Mouse (Mus musculus): ENCODE data around the gene Grb2. TPM values are rescaled to one million over a fixed set of nuclear protein-coding genes. Genes with fewer than 3 reads are reported as not detected.
"Not testable (repeated sequence)": the region's sequence is repeated elsewhere in the genome, so short reads cannot be mapped to it uniquely, and the experiment has no call there.

Grb2 gene
- polyA plus RNA-seq, 2 experiments from 2014 or later = 28.3 to 34.4 TPM

GRCm38 (mm10) chr11:115684877-115685276, 23.5 kb downstream of the Grb2 start:
- ATAC-seq = no peak

- no peak for ATAC-seq
Measured at GRCm38 (mm10) chr11:115683326-115683725, 25.1 kb downstream of the Grb2 start.

GRCm38 (mm10) chr11:115682411-115682810, 26.0 kb downstream of the Grb2 start:
- no peak for ATAC-seq

GRCm38 (mm10) chr11:115679554-115680238, 28.7 kb downstream of the Grb2 start:
- ATAC-seq = no peak

GRCm38 (mm10) chr11:115678861-115679260, 29.5 kb downstream of the Grb2 start:
- no peak for ATAC-seq

GRCm38 (mm10) chr11:115677511-115677910, 30.9 kb downstream of the Grb2 start:
- ATAC-seq = no peak

GRCm38 (mm10) chr11:115676738-115677137, 31.7 kb downstream of the Grb2 start:
- ATAC-seq = no peak

GRCm38 (mm10) chr11:115674235-115674865, 34.0 kb downstream of the Grb2 start:
- ATAC-seq = no peak

- no peak for ATAC-seq
Measured at GRCm38 (mm10) chr11:115673471-115674234, 34.7 kb downstream of the Grb2 start.

GRCm38 (mm10) chr11:115672226-115672987, 36.0 kb downstream of the Grb2 start:
- no peak for ATAC-seq

GRCm38 (mm10) chr11:115670451-115671050, 37.8 kb downstream of the Grb2 start:
- no peak for ATAC-seq

GRCm38 (mm10) chr11:115663676-115664335, 44.6 kb downstream of the Grb2 start:
- ATAC-seq = no peak

- no peak for ATAC-seq
Measured at GRCm38 (mm10) chr11:115660376-115660775, 48.0 kb downstream of the Grb2 start.

GRCm38 (mm10) chr11:115658521-115658920, 49.9 kb downstream of the Grb2 start:
- no peak for ATAC-seq

- ATAC-seq = no peak
Measured at GRCm38 (mm10) chr11:115654128-115654527, 54.3 kb downstream of the Grb2 start.

GRCm38 (mm10) chr11:115653194-115653593, 55.2 kb downstream of the Grb2 start:
- ATAC-seq = no peak

GRCm38 (mm10) chr11:115651680-115652079, 56.7 kb downstream of the Grb2 start:
- no peak for ATAC-seq

GRCm38 (mm10) chr11:115649706-115650105, 58.7 kb downstream of the Grb2 start:
- no peak for ATAC-seq

GRCm38 (mm10) chr11:115647459-115647858, 60.9 kb downstream of the Grb2 start:
- peak; percentile 32 for ATAC-seq

- peak; percentile 58 for ATAC-seq
Measured at GRCm38 (mm10) chr11:115646439-115646838, 62.0 kb downstream of the Grb2 start.

- not testable (repeated sequence) for ATAC-seq
Measured at GRCm38 (mm10) chr11:115645498-115645897, 62.9 kb downstream of the Grb2 start.

GRCm38 (mm10) chr11:115644308-115644707, 64.1 kb downstream of the Grb2 start:
- no peak for ATAC-seq
